ENCODE assay signal across 8 mouse cellular contexts in genomic region chr13:42103486-42104166, GRCm38 (mm10). TPM values are rescaled to one million over a fixed set of nuclear protein-coding genes. Genes with fewer than 3 reads are reported as not detected.
DNase-seq lines count a peak whose midpoint lies in the region; ATAC-seq and TF ChIP-seq lines count a peak whose summit lies in the region.

No protein-coding gene starts in this region.

- TF ChIP-seq CTCF in lung, embryonic 14.5 days (IDR thresholded peaks at IDR 0.05; ENCODE audit: low read depth): no peak

- DNase-seq in lung, embryonic 14.5 days: no peak
- DNase-seq in lung, postnatal 25 days (ENCODE audit: low spot score): no peak
- no peak for DNase-seq in embryonic facial prominence, embryonic 14.5 days (ENCODE audit: low spot score)
- DNase-seq in thymus, postnatal 14 days: peak; percentile 40
- no peak for DNase-seq in adipocyte (ENCODE audit: low spot score)
- no peak for DNase-seq in ovary, postnatal 36 days (ENCODE audit: low spot score)
- DNase-seq in left cerebral cortex, postnatal 10 days (ENCODE audit: extremely low spot score in 1 of 2, low spot score in 2 of 2): no peak

- H3K9me3 ChIP-seq in lung, embryonic 14.5 days (ENCODE audit: low read depth, low read length): no peaks in the 10 kb centered on the region
- no peaks in the 10 kb centered on the region for H3K9me3 ChIP-seq in embryonic facial prominence, embryonic 14.5 days (ENCODE audit: control insufficient read depth, low read length)
- no peaks in the 10 kb centered on the region for H3K9me3 ChIP-seq in liver, embryonic 15.5 days (replicated peaks)

- 77% methylated on average over 11 of the region's 11 CpGs for WGBS in lung, embryonic 14.5 days
- WGBS in embryonic facial prominence, embryonic 14.5 days: 77% methylated on average over 11 of the region's 11 CpGs
- 53% methylated on average over 11 of the region's 11 CpGs for WGBS in liver, embryonic 15.5 days (ENCODE audit: insufficient replicate concordance)

- H3K27ac ChIP-seq in lung, embryonic 14.5 days (ENCODE audit: low read depth): no peak overlapping the region
- H3K27ac ChIP-seq in embryonic facial prominence, embryonic 14.5 days (replicated peaks; ENCODE audit: low read depth, low read length): peak overlapping the region; percentile 8
- no peak overlapping the region for H3K27ac ChIP-seq in liver, embryonic 15.5 days (replicated peaks)

- ATAC-seq in lung, embryonic 14.5 days (ENCODE audit: insufficient read depth): no peak
- no peak for ATAC-seq in embryonic facial prominence, embryonic 14.5 days (ENCODE audit: low read depth)
- no peak for ATAC-seq in liver, embryonic 15.5 days (ENCODE audit: insufficient read depth)

- no peaks in the 10 kb centered on the region for H3K36me3 ChIP-seq in lung, embryonic 14.5 days (ENCODE audit: insufficient read depth)
- H3K36me3 ChIP-seq in embryonic facial prominence, embryonic 14.5 days (ENCODE audit: control insufficient read depth, insufficient read depth, low read length): no peaks in the 10 kb centered on the region
- no peaks in the 10 kb centered on the region for H3K36me3 ChIP-seq in liver, embryonic 15.5 days (replicated peaks)

- intact Hi-C loops in left cerebral cortex, postnatal 10 days (cut with DNase I): loop anchor here (5.0 kb wide), 1 partner anchor 51 kb away; the partner anchor contains the start of gene Hivep1

- peaks cover 12% of the 10 kb centered on the region for H3K4me1 ChIP-seq in lung, embryonic 14.5 days (ENCODE audit: insufficient read depth)
- peaks cover 21% of the 10 kb centered on the region for H3K4me1 ChIP-seq in embryonic facial prominence, embryonic 14.5 days (ENCODE audit: control insufficient read depth, insufficient read depth, low read length)
- H3K4me1 ChIP-seq in liver, embryonic 15.5 days (replicated peaks): peaks cover 34% of the 10 kb centered on the region

- H3K9ac ChIP-seq in lung, embryonic 14.5 days: no peak overlapping the region
- H3K9ac ChIP-seq in embryonic facial prominence, embryonic 14.5 days (ENCODE audit: low read depth, low read length): no peak overlapping the region
- H3K9ac ChIP-seq in liver, embryonic 15.5 days: no peak overlapping the region

- no peaks in the 10 kb centered on the region for H3K27me3 ChIP-seq in lung, embryonic 14.5 days (ENCODE audit: insufficient read depth, low read length)
- H3K27me3 ChIP-seq in embryonic facial prominence, embryonic 14.5 days (replicated peaks; ENCODE audit: control insufficient read depth, insufficient read depth, low read length): no peaks in the 10 kb centered on the region
- no peaks in the 10 kb centered on the region for H3K27me3 ChIP-seq in liver, embryonic 15.5 days

- H3K4me2 ChIP-seq in lung, embryonic 14.5 days: 0 out of 2 replicates have a peak overlapping the region, but pooled peaks have one; percentile 25
- H3K4me2 ChIP-seq in embryonic facial prominence, embryonic 14.5 days (ENCODE audit: low read depth, low read length): peak overlapping the region; percentile 33; the same call in 1 of the 2 replicates
- H3K4me2 ChIP-seq in liver, embryonic 15.5 days: peak overlapping the region; percentile 54

- H3K4me3 ChIP-seq in lung, embryonic 14.5 days (ENCODE audit: low read depth, low read length): no peak overlapping the region
- no peak overlapping the region for H3K4me3 ChIP-seq in embryonic facial prominence, embryonic 14.5 days (ENCODE audit: low read depth, low read length)
- 0 out of 2 replicates have a peak overlapping the region, but pooled peaks have one; percentile 10 for H3K4me3 ChIP-seq in liver, embryonic 15.5 days (replicated peaks)

RNA-seq across cellular contexts. Expression of gene Hivep1, which starts 51.8 kb away (rescaled TPM):
- polyA plus RNA-seq in lung, embryonic 14.5 days (2014; fragmentation: Nextera tagmentation; extraction: Ambion mirVana): 12.1 and 12.3 TPM in 2 replicates
- 10.9 and 11.3 TPM in 2 replicates for polyA plus RNA-seq in embryonic facial prominence, embryonic 14.5 days (2014; fragmentation: Nextera tagmentation; extraction: Ambion mirVana)
- 2.0 and 2.8 TPM in 2 replicates for polyA plus RNA-seq in liver, embryonic 15.5 days (2015; fragmentation: Nextera tagmentation; extraction: Ambion mirVana)
- total RNA-seq in left cerebral cortex, postnatal 10 days (2021): 10 to 100 TPM; 63.4 to 73.0 TPM
